Mouse (Mus musculus): Measurements from ENCODE around the gene Ptges3l. TPM values are rescaled to one million over a fixed set of nuclear protein-coding genes. Genes with fewer than 3 reads are reported as not detected.
"Not testable (repeated sequence)": the region's sequence is repeated elsewhere in the genome, so short reads cannot be mapped to it uniquely, and the experiment has no call there.

Ptges3l gene
- polyA plus RNA-seq, 1 experiment from 2014 or later = 13.4 TPM

GRCm38 (mm10) chr11:101441450-101442126 lies 16.5 kb upstream of the Ptges3l start:
- H3K9me3 ChIP-seq; H3K27ac ChIP-seq; H3K27me3 ChIP-seq; ATAC-seq (ENCODE audit: borderline replicate concordance, extremely low read depth, low FRiP score, low TSS enrichment): not testable (repeated sequence)
- Histone ChIP-seq H3K4me3 (peak overlapping the region; percentile 77), H3K4me2 (peak overlapping the region; percentile 55), H3K9ac (0 out of 2 replicates have a peak overlapping the region, but pooled peaks have one; percentile 29), H3K4me1 (peaks cover 22% of the 10 kb centered on the region), H3K36me3 (peaks cover 22% of the 10 kb centered on the region)
- WGBS = 37% methylated on average over 15 of the region's 15 CpGs

- H3K27me3 ChIP-seq; H3K4me2 ChIP-seq; H3K9me3 ChIP-seq; H3K4me1 ChIP-seq; H3K4me3 ChIP-seq; H3K9ac ChIP-seq; H3K27ac ChIP-seq; ATAC-seq (ENCODE audit: borderline replicate concordance, extremely low read depth, low FRiP score, low TSS enrichment): not testable (repeated sequence)
- peaks cover 22% of the 10 kb centered on the region for H3K36me3 ChIP-seq
- WGBS = 47% methylated on average over 3 of the region's 3 CpGs
Measured at GRCm38 (mm10) chr11:101438006-101438405, 12.9 kb upstream of the Ptges3l start.

GRCm38 (mm10) chr11:101436916-101437315 lies 11.8 kb upstream of the Ptges3l start:
- Histone ChIP-seq H3K9ac (no peak overlapping the region), H3K27ac (no peak overlapping the region), H3K27me3 (no peaks in the 10 kb centered on the region), H3K4me1 (no peaks in the 10 kb centered on the region), H3K36me3 (peaks cover 30% of the 10 kb centered on the region), H3K4me2 (no peak overlapping the region), H3K9me3 (no peaks in the 10 kb centered on the region), H3K4me3 (no peak overlapping the region)
- 81% methylated on average over 4 of the region's 4 CpGs for WGBS
- ATAC-seq (ENCODE audit: borderline replicate concordance, extremely low read depth, low FRiP score, low TSS enrichment) = no peak

GRCm38 (mm10) chr11:101435831-101436230 lies 10.7 kb upstream of the Ptges3l start:
- Histone ChIP-seq H3K27ac (no peak overlapping the region), H3K27me3 (no peaks in the 10 kb centered on the region), H3K4me3 (no peak overlapping the region), H3K4me1 (no peaks in the 10 kb centered on the region), H3K9me3 (no peaks in the 10 kb centered on the region), H3K4me2 (no peak overlapping the region), H3K36me3 (peaks cover 41% of the 10 kb centered on the region), H3K9ac (no peak overlapping the region)
- no peak for ATAC-seq (ENCODE audit: borderline replicate concordance, extremely low read depth, low FRiP score, low TSS enrichment)
- 66% methylated on average over 4 of the region's 4 CpGs for WGBS

GRCm38 (mm10) chr11:101433396-101433795 lies 8.3 kb upstream of the Ptges3l start:
- H3K9ac ChIP-seq = no peak overlapping the region
- ATAC-seq (ENCODE audit: borderline replicate concordance, extremely low read depth, low FRiP score, low TSS enrichment) = no peak
- H3K36me3 ChIP-seq = peaks cover 58% of the 10 kb centered on the region
- H3K27me3 ChIP-seq = no peaks in the 10 kb centered on the region
- no peak overlapping the region for H3K4me3 ChIP-seq
- H3K4me1 ChIP-seq = no peaks in the 10 kb centered on the region
- 89% methylated on average over 13 of the region's 13 CpGs for WGBS
- no peaks in the 10 kb centered on the region for H3K9me3 ChIP-seq
- H3K4me2 ChIP-seq = no peak overlapping the region
- no peak overlapping the region for H3K27ac ChIP-seq

- Histone ChIP-seq H3K4me1 (peaks cover 9% of the 10 kb centered on the region), H3K27me3 (no peaks in the 10 kb centered on the region), H3K27ac (no peak overlapping the region), H3K9me3 (no peaks in the 10 kb centered on the region), H3K4me2 (no peak overlapping the region), H3K4me3 (no peak overlapping the region), H3K9ac (no peak overlapping the region), H3K36me3 (peaks cover 58% of the 10 kb centered on the region)
- 82% methylated on average over 9 of the region's 9 CpGs for WGBS
- ATAC-seq (ENCODE audit: borderline replicate concordance, extremely low read depth, low FRiP score, low TSS enrichment) = no peak
Measured at GRCm38 (mm10) chr11:101431327-101431726, 6.2 kb upstream of the Ptges3l start.

- Histone ChIP-seq H3K9me3 (no peaks in the 10 kb centered on the region), H3K27me3 (no peaks in the 10 kb centered on the region), H3K36me3 (peaks cover 21% of the 10 kb centered on the region), H3K4me1 (peaks cover 27% of the 10 kb centered on the region), H3K4me2 (peak overlapping the region; percentile 79), H3K27ac (no peak overlapping the region), H3K9ac (peak overlapping the region; percentile 65; the same call in 1 of the 2 replicates), H3K4me3 (peak overlapping the region; percentile 67)
- ATAC-seq (ENCODE audit: borderline replicate concordance, extremely low read depth, low FRiP score, low TSS enrichment) = no peak
- 44% methylated on average over 8 of the region's 8 CpGs for WGBS
Measured at GRCm38 (mm10) chr11:101426165-101426564, 1.0 kb upstream of the Ptges3l start.

- no peaks in the 10 kb centered on the region for H3K9me3 ChIP-seq
- H3K4me3 ChIP-seq = peak within 1 kb of the TSS; percentile 67
- 2% methylated on average over 23 of the region's 23 CpGs for WGBS
- H3K9ac ChIP-seq = peak within 1 kb of the TSS; percentile 65
- H3K4me2 ChIP-seq = peak within 1 kb of the TSS; percentile 79
- peak within 1 kb of the TSS; percentile 81 for H3K27ac ChIP-seq
- ATAC-seq (ENCODE audit: borderline replicate concordance, extremely low read depth, low FRiP score, low TSS enrichment) = peak; percentile 83
- peaks cover 2% of the 10 kb centered on the region; the same call in 1 of the 2 replicates for H3K36me3 ChIP-seq
- H3K27me3 ChIP-seq = no peaks in the 10 kb centered on the region
- H3K4me1 ChIP-seq = peaks cover 27% of the 10 kb centered on the region
Measured at GRCm38 (mm10) chr11:101424105-101424851, 855 bp downstream of the Ptges3l start, which contains the start of gene Gm27029. Gene Gm27029, minus strand, starts transcription at chr11:101424796.

- Histone ChIP-seq H3K4me3 (no peak overlapping the region), H3K27ac (no peak overlapping the region), H3K9me3 (no peaks in the 10 kb centered on the region), H3K4me2 (no peak overlapping the region), H3K9ac (no peak overlapping the region), H3K36me3 (no peaks in the 10 kb centered on the region), H3K27me3 (no peaks in the 10 kb centered on the region), H3K4me1 (peaks cover 16% of the 10 kb centered on the region)
- no peak for ATAC-seq (ENCODE audit: borderline replicate concordance, extremely low read depth, low FRiP score, low TSS enrichment)
- WGBS = 74% methylated on average over 5 of the region's 5 CpGs
Measured at GRCm38 (mm10) chr11:101420148-101420547, 5.0 kb downstream of the Ptges3l start.

- H3K27ac ChIP-seq = no peak overlapping the region
- H3K4me1 ChIP-seq = peaks cover 16% of the 10 kb centered on the region
- no peak overlapping the region for H3K9ac ChIP-seq
- H3K4me3 ChIP-seq = no peak overlapping the region
- 34% methylated on average over 3 of the region's 3 CpGs for WGBS
- no peaks in the 10 kb centered on the region for H3K27me3 ChIP-seq
- H3K9me3 ChIP-seq = no peaks in the 10 kb centered on the region
- H3K36me3 ChIP-seq = no peaks in the 10 kb centered on the region
- no peak for ATAC-seq (ENCODE audit: borderline replicate concordance, extremely low read depth, low FRiP score, low TSS enrichment)
- H3K4me2 ChIP-seq = no peak overlapping the region
Measured at GRCm38 (mm10) chr11:101419610-101420009, 5.5 kb downstream of the Ptges3l start.

- no peak overlapping the region for H3K4me3 ChIP-seq
- no peaks in the 10 kb centered on the region for H3K36me3 ChIP-seq
- H3K9me3 ChIP-seq = no peaks in the 10 kb centered on the region
- no peak overlapping the region for H3K27ac ChIP-seq
- WGBS = 50% methylated on average over 6 of the region's 6 CpGs
- H3K4me2 ChIP-seq = no peak overlapping the region
- no peaks in the 10 kb centered on the region for H3K27me3 ChIP-seq
- H3K9ac ChIP-seq = no peak overlapping the region
- ATAC-seq (ENCODE audit: borderline replicate concordance, extremely low read depth, low FRiP score, low TSS enrichment) = no peak
- peaks cover 14% of the 10 kb centered on the region for H3K4me1 ChIP-seq
Measured at GRCm38 (mm10) chr11:101418991-101419390, 6.1 kb downstream of the Ptges3l start.

Measured in lung, embryonic 15.5 days (tissue).